Mouse (Mus musculus): ENCODE measurements around the gene Timp3. TPM values are rescaled to one million over a fixed set of nuclear protein-coding genes. Genes with fewer than 3 reads are reported as not detected.
"Not testable (repeated sequence)": the region's sequence is repeated elsewhere in the genome, so short reads cannot be mapped to it uniquely, and the experiment has no call there.

Timp3 gene
- polyA plus RNA-seq, 1 experiment, result 14.1 TPM

DNA sequence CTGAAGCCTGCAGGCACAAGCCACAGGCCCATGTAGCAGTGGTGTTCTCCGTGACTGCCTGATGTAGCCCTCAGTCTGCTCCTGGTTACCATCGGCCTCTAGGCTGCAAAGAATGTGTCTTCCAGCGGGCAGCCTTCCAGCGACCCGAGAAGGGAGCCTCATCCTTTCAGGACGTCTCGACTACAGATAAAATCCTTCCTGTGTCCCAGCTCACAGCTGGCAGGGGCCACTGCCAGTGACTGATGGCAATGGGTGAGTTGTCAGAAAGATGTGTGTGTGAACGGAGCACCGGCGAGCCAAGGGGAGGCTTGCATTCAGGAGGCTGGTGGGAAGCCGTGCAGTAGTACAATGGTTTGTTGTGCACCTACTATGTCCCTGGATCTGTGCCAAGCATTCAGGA is 75.7 kb downstream of the Timp3 start:
- H3K9ac ChIP-seq (ENCODE audit: low read depth, poor library complexity, severe bottlenecking), result no peak overlapping the region
- no peaks in the 10 kb centered on the region for H3K36me3 ChIP-seq (ENCODE audit: control insufficient read depth, insufficient read depth, low read length, poor library complexity, severe bottlenecking)
- H3K27me3 ChIP-seq (ENCODE audit: control insufficient read depth, insufficient read depth, low read length, poor library complexity, severe bottlenecking), result no peaks in the 10 kb centered on the region
- no peak overlapping the region for H3K4me3 ChIP-seq (ENCODE audit: low read depth, low read length)
- TF ChIP-seq CTCF (IDR thresholded peaks at IDR 0.05; ENCODE audit: low read depth, low read length) (no peak), EP300 (IDR thresholded peaks at IDR 0.05; ENCODE audit: insufficient read depth, low read depth, low read length) (no peak), POLR2A (IDR thresholded peaks at IDR 0.05; ENCODE audit: insufficient read depth, low read length) (no peak)
- H3K4me1 ChIP-seq (ENCODE audit: control insufficient read depth, insufficient read depth, low read length), result no peaks in the 10 kb centered on the region
- H3K9me3 ChIP-seq (replicated peaks; ENCODE audit: control insufficient read depth, insufficient read depth, low read length, poor library complexity, severe bottlenecking), result no peaks in the 10 kb centered on the region
- no peak overlapping the region for H3K27ac ChIP-seq (ENCODE audit: insufficient read depth, low read length)

DNA sequence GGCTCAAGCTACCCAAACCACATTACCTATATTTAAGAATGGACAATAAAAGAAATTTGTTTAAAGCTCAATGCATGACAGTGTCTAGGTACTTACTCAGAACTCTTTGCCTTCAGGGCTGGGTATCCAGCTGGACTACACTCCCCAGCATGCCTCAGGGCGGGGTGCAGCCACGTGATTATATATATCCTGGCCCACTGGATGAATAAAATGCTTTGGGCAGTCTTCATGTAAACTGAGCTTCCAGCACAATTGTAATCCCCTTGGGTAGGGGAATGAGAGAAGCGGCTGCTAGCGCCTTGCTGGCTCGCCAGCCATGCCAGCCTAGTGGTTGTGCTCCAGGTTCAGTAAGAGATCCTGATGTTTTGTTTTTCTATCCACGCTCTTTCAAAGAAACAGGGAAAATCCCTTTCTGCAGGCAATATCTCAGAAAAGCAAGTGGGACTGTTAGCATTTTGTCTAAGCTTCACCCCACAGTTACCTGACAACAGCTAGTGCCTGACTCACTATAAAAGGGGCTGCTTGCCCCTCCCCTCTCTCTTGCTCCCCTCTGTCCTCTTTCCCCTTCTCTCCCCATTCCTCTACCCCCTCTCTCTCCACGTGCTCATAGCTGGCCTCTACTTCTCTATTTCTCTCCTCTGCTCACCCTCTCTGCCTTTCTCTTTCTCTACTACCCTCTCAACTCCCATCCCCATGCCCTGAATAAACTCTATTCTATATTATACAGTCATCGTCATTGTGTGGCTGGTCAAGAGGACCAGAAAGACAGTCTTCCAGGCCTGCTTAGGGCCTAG is 76.4 kb downstream of the Timp3 start:
- Histone ChIP-seq H3K27ac (ENCODE audit: insufficient read depth, low read length) (no peak overlapping the region), H3K9me3 (replicated peaks; ENCODE audit: control insufficient read depth, insufficient read depth, low read length, poor library complexity, severe bottlenecking) (no peaks in the 10 kb centered on the region), H3K4me3 (ENCODE audit: low read depth, low read length) (no peak overlapping the region), H3K36me3 (ENCODE audit: control insufficient read depth, insufficient read depth, low read length, poor library complexity, severe bottlenecking) (no peaks in the 10 kb centered on the region), H3K4me1 (ENCODE audit: control insufficient read depth, insufficient read depth, low read length) (no peaks in the 10 kb centered on the region), H3K9ac (ENCODE audit: low read depth, poor library complexity, severe bottlenecking) (no peak overlapping the region), H3K27me3 (ENCODE audit: control insufficient read depth, insufficient read depth, low read length, poor library complexity, severe bottlenecking) (no peaks in the 10 kb centered on the region)
- TF ChIP-seq POLR2A (IDR thresholded peaks at IDR 0.05; ENCODE audit: insufficient read depth, low read length) (no peak), CTCF (IDR thresholded peaks at IDR 0.05; ENCODE audit: low read depth, low read length) (no peak), EP300 (IDR thresholded peaks at IDR 0.05; ENCODE audit: insufficient read depth, low read depth, low read length) (no peak)

DNA sequence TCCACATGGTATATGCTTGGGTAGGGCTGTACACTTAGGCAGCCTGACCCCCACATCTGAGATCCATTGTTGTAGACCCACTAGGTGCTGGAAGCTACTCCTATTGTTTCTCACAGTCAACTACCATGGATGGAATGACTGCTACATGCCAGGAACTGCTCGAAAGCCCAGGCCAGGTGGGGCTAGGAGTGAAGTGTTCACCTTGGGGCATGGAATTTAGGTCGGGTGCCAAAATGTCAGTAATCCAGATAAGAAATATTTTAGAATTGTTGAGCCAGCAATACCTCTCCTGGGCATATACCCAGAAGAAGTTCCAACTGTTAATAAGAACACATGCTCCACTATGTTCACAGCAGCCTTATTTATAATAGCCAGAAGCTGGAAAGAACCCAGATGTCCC is 78.6 kb downstream of the Timp3 start:
- H3K36me3 ChIP-seq (ENCODE audit: control insufficient read depth, insufficient read depth, low read length, poor library complexity, severe bottlenecking); H3K27me3 ChIP-seq (ENCODE audit: control insufficient read depth, insufficient read depth, low read length, poor library complexity, severe bottlenecking); H3K4me1 ChIP-seq (ENCODE audit: control insufficient read depth, insufficient read depth, low read length); H3K9me3 ChIP-seq (replicated peaks; ENCODE audit: control insufficient read depth, insufficient read depth, low read length, poor library complexity, severe bottlenecking); H3K27ac ChIP-seq (ENCODE audit: insufficient read depth, low read length); H3K4me3 ChIP-seq (ENCODE audit: low read depth, low read length); H3K9ac ChIP-seq (ENCODE audit: low read depth, poor library complexity, severe bottlenecking): not testable (repeated sequence)

DNA sequence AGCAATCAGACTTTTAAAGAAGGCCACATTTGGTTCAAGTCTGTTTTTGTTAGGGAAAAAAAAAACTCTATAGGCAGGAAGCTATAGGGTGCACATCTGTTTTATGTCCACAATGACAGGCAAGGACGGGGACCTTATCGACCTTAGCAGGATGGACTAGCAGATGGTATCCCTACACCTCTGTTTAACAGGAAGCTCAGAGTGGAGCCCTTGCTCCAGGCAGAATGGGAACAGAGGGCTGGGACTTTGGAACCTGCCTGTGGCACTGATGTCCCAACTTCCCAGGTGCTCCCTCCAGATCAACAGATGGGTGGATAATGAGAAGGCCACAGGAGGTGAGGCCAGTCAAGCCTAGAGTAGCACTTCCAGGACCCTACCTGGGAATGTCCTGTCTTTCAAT is 80.5 kb downstream of the Timp3 start:
- Histone ChIP-seq H3K36me3 (ENCODE audit: control insufficient read depth, insufficient read depth, low read length, poor library complexity, severe bottlenecking) (no peaks in the 10 kb centered on the region), H3K27me3 (ENCODE audit: control insufficient read depth, insufficient read depth, low read length, poor library complexity, severe bottlenecking) (no peaks in the 10 kb centered on the region), H3K27ac (ENCODE audit: insufficient read depth, low read length) (no peak overlapping the region), H3K4me3 (ENCODE audit: low read depth, low read length) (no peak overlapping the region), H3K9ac (ENCODE audit: low read depth, poor library complexity, severe bottlenecking) (no peak overlapping the region), H3K4me1 (ENCODE audit: control insufficient read depth, insufficient read depth, low read length) (no peaks in the 10 kb centered on the region), H3K9me3 (replicated peaks; ENCODE audit: control insufficient read depth, insufficient read depth, low read length, poor library complexity, severe bottlenecking) (no peaks in the 10 kb centered on the region)
- TF ChIP-seq POLR2A (IDR thresholded peaks at IDR 0.05; ENCODE audit: insufficient read depth, low read length), result no peak
- TF ChIP-seq CTCF (IDR thresholded peaks at IDR 0.05; ENCODE audit: low read depth, low read length), result no peak
- peak; percentile 49; the same call in 1 of the 2 replicates for TF ChIP-seq EP300 (IDR thresholded peaks at IDR 0.05; ENCODE audit: insufficient read depth, low read depth, low read length)

DNA sequence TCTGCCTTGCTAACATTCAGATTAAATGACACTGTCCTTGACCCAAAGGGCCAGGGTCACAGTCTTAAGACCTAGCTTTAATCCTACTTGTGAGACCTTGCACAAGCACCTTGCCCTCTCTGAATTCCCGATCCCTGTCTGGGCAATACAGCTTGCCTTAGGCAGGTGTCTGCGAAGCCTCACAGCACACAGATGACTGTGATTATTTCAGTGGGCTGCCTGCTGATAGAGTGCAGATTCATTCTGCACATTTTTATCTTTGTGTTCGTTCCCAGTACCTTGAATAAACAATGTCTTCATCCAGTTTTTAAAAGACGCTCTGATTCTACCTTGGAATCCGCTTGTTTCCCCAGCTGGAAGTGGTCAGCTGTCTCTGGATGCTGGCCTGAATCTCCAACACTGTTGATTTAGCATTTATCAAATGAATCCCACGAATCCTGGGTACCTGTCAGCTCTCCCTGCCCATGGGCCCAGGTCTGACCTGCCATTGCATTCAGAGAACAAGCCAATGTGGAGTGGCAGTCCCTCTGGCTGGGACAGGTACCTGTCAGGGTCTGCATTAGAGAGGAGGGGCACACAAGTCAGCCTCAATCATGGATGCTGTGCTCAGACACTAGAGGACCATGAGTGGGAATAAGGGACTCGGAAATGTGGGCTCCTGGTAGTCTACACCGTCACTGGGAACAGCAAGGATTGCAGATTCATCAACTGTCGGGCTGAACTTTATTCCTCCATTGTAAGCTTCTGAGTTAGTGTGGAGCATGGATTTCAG is 81.2 kb downstream of the Timp3 start:
- TF ChIP-seq EP300 (IDR thresholded peaks at IDR 0.05; ENCODE audit: insufficient read depth, low read depth, low read length) (no peak), CTCF (IDR thresholded peaks at IDR 0.05; ENCODE audit: low read depth, low read length) (no peak), POLR2A (IDR thresholded peaks at IDR 0.05; ENCODE audit: insufficient read depth, low read length) (no peak)
- Histone ChIP-seq H3K27me3 (ENCODE audit: control insufficient read depth, insufficient read depth, low read length, poor library complexity, severe bottlenecking) (no peaks in the 10 kb centered on the region), H3K36me3 (ENCODE audit: control insufficient read depth, insufficient read depth, low read length, poor library complexity, severe bottlenecking) (no peaks in the 10 kb centered on the region), H3K9me3 (replicated peaks; ENCODE audit: control insufficient read depth, insufficient read depth, low read length, poor library complexity, severe bottlenecking) (no peaks in the 10 kb centered on the region), H3K4me3 (ENCODE audit: low read depth, low read length) (no peak overlapping the region), H3K9ac (ENCODE audit: low read depth, poor library complexity, severe bottlenecking) (no peak overlapping the region), H3K27ac (ENCODE audit: insufficient read depth, low read length) (no peak overlapping the region), H3K4me1 (ENCODE audit: control insufficient read depth, insufficient read depth, low read length) (no peaks in the 10 kb centered on the region)

DNA sequence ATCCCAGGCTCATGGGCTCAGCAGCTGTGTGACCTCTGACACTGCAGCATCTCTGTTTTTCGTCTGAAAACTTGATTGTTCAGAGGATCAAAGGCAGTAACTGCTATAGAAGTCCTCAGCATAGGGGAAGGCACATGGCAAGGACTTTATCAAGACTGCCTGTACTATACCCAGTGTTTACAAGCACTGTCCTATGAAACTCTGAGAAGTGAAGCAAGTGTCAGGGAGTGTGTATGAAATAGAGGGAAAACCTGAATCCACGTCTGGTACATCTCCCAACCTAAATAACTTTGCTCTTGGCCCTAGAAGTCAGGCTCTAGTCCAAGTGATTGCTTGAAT is 81.7 kb downstream of the Timp3 start:
- H3K27me3 ChIP-seq (ENCODE audit: control insufficient read depth, insufficient read depth, low read length, poor library complexity, severe bottlenecking), result no peaks in the 10 kb centered on the region
- no peaks in the 10 kb centered on the region for H3K36me3 ChIP-seq (ENCODE audit: control insufficient read depth, insufficient read depth, low read length, poor library complexity, severe bottlenecking)

More for the DNA sequence above, 81.7 kb downstream of the Timp3 start:
- no peak overlapping the region for H3K9ac ChIP-seq (ENCODE audit: low read depth, poor library complexity, severe bottlenecking)
- no peak overlapping the region for H3K27ac ChIP-seq (ENCODE audit: insufficient read depth, low read length)
- no peaks in the 10 kb centered on the region for H3K4me1 ChIP-seq (ENCODE audit: control insufficient read depth, insufficient read depth, low read length)
- TF ChIP-seq CTCF (IDR thresholded peaks at IDR 0.05; ENCODE audit: low read depth, low read length) (no peak), EP300 (IDR thresholded peaks at IDR 0.05; ENCODE audit: insufficient read depth, low read depth, low read length) (no peak), POLR2A (IDR thresholded peaks at IDR 0.05; ENCODE audit: insufficient read depth, low read length) (no peak)
- no peak overlapping the region for H3K4me3 ChIP-seq (ENCODE audit: low read depth, low read length)
- H3K9me3 ChIP-seq (replicated peaks; ENCODE audit: control insufficient read depth, insufficient read depth, low read length, poor library complexity, severe bottlenecking), result no peaks in the 10 kb centered on the region

Data from ES-Bruce4 (cell line).